Comparison of ENCODE assay signal across 11 mouse cellular contexts in genomic region chr3:37979871-37980270, GRCm38 (mm10).
DNase-seq lines count a peak whose midpoint lies in the region; ATAC-seq and TF ChIP-seq lines count a peak whose summit lies in the region.
"Had no signal": no experiment of that assay in that cellular context is flagged by ENCODE, and none has a peak within 500 bp of the region (broad histone marks: within the 10 kb centered on the region; RNA-seq: fewer than 3 reads in every experiment).

No protein-coding gene starts in this region.

- WGBS in forebrain, embryonic 11.5 days = 51% methylated on average over 5 of the region's 5 CpGs
- WGBS in forebrain, embryonic 12.5 days = 56% methylated on average over 5 of the region's 5 CpGs
- WGBS in liver, adult 2 months = 63% methylated on average over 5 of the region's 5 CpGs
- 42% methylated on average over 5 of the region's 5 CpGs for WGBS in liver, embryonic 12.5 days (ENCODE audit: insufficient replicate concordance)
- 54% methylated on average over 5 of the region's 5 CpGs for WGBS in hindbrain, embryonic 13.5 days

- peaks cover 7% of the 10 kb centered on the region; the same call in 1 of the 2 replicates for H3K4me1 ChIP-seq in forebrain, embryonic 11.5 days (replicated peaks; ENCODE audit: control insufficient read depth, insufficient read depth, low read length)
- H3K4me1 ChIP-seq in forebrain, embryonic 12.5 days = peaks cover 18% of the 10 kb centered on the region; the same call in 1 of the 2 replicates
- H3K4me1 ChIP-seq in liver, adult 2 months (ENCODE audit: control insufficient read depth, insufficient read depth, low read length) = 0 out of 2 replicates have a peak, but pooled peaks cover 3% of the 10 kb centered on the region
- H3K4me1 ChIP-seq in liver, embryonic 12.5 days = peaks cover 17% of the 10 kb centered on the region; the same call in 1 of the 2 replicates
- H3K4me1 ChIP-seq in hindbrain, embryonic 13.5 days (replicated peaks) = peaks cover 16% of the 10 kb centered on the region
- H3K4me1 ChIP-seq: stomach, embryonic 15.5 days had no signal

- no peaks in the 10 kb centered on the region for H3K36me3 ChIP-seq in forebrain, embryonic 11.5 days (ENCODE audit: control insufficient read depth, insufficient read depth, low read length)
- H3K36me3 ChIP-seq in forebrain, embryonic 12.5 days (replicated peaks) = no peaks in the 10 kb centered on the region
- no peaks in the 10 kb centered on the region for H3K36me3 ChIP-seq in liver, adult 2 months (ENCODE audit: control insufficient read depth, insufficient read depth, low read length)
- H3K36me3 ChIP-seq in liver, embryonic 12.5 days = no peaks in the 10 kb centered on the region
- no peaks in the 10 kb centered on the region for H3K36me3 ChIP-seq in hindbrain, embryonic 13.5 days
- H3K36me3 ChIP-seq: embryonic facial prominence, embryonic 12.5 days; heart, embryonic 15.5 days; stomach, embryonic 15.5 days had no signal

- no peak overlapping the region for H3K27ac ChIP-seq in forebrain, embryonic 11.5 days (ENCODE audit: low read depth, low read length)
- H3K27ac ChIP-seq in forebrain, embryonic 12.5 days = no peak overlapping the region
- H3K27ac ChIP-seq in liver, adult 2 months (replicated peaks; ENCODE audit: insufficient read depth, low read depth, low read length) = no peak overlapping the region
- no peak overlapping the region for H3K27ac ChIP-seq in liver, embryonic 12.5 days
- H3K27ac ChIP-seq in hindbrain, embryonic 13.5 days = no peak overlapping the region
- H3K27ac ChIP-seq: embryonic facial prominence, embryonic 12.5 days; heart, embryonic 15.5 days; stomach, embryonic 15.5 days had no signal

- H3K4me2 ChIP-seq in forebrain, embryonic 11.5 days (ENCODE audit: low read depth, low read length, severe bottlenecking) = no peak overlapping the region
- H3K4me2 ChIP-seq in forebrain, embryonic 12.5 days = no peak overlapping the region
- H3K4me2 ChIP-seq in liver, embryonic 12.5 days = no peak overlapping the region
- no peak overlapping the region for H3K4me2 ChIP-seq in hindbrain, embryonic 13.5 days
- H3K4me2 ChIP-seq: embryonic facial prominence, embryonic 12.5 days; heart, embryonic 15.5 days; stomach, embryonic 15.5 days had no signal

- H3K9me3 ChIP-seq in forebrain, embryonic 11.5 days (ENCODE audit: control insufficient read depth, low read length) = no peaks in the 10 kb centered on the region
- no peaks in the 10 kb centered on the region for H3K9me3 ChIP-seq in forebrain, embryonic 12.5 days
- H3K9me3 ChIP-seq in liver, embryonic 12.5 days (replicated peaks) = no peaks in the 10 kb centered on the region
- no peaks in the 10 kb centered on the region for H3K9me3 ChIP-seq in hindbrain, embryonic 13.5 days
- H3K9me3 ChIP-seq: embryonic facial prominence, embryonic 12.5 days; heart, embryonic 15.5 days; stomach, embryonic 15.5 days had no signal

- ATAC-seq in forebrain, embryonic 11.5 days (replicated peaks; ENCODE audit: low FRiP score) = no peak
- ATAC-seq in forebrain, embryonic 12.5 days (ENCODE audit: low FRiP score) = no peak
- no peak for ATAC-seq in liver, embryonic 12.5 days
- ATAC-seq in hindbrain, embryonic 13.5 days (ENCODE audit: low FRiP score) = no peak

- TF ChIP-seq CTCF in liver, adult 2 months (IDR thresholded peaks at IDR 0.05; ENCODE audit: low read depth, low read length) = peak; percentile 44

- no peak overlapping the region for H3K4me3 ChIP-seq in forebrain, embryonic 11.5 days (ENCODE audit: low read depth, low read length)
- H3K4me3 ChIP-seq in forebrain, embryonic 12.5 days (replicated peaks) = no peak overlapping the region
- H3K4me3 ChIP-seq in liver, adult 2 months (ENCODE audit: insufficient read depth, low read depth, low read length) = no peak overlapping the region
- H3K4me3 ChIP-seq in liver, embryonic 12.5 days = no peak overlapping the region
- H3K4me3 ChIP-seq in hindbrain, embryonic 13.5 days = no peak overlapping the region
- H3K4me3 ChIP-seq: embryonic facial prominence, embryonic 12.5 days; heart, embryonic 15.5 days; stomach, embryonic 15.5 days had no signal

- peak; percentile 57 for DNase-seq in forebrain, embryonic 11.5 days (ENCODE audit: low spot score)
- no peak for DNase-seq in liver, adult 2 months (ENCODE audit: extremely low read depth, low read depth, low spot score)
- DNase-seq in ZHBTc4 (ENCODE audit: low read depth, low spot score) = peak; percentile 46
- peak; percentile 20 to 72 for DNase-seq in spleen, postnatal 4 days (ENCODE audit: low spot score in 2 of 2)
- no peak for DNase-seq in ovary, postnatal 36 days (ENCODE audit: low spot score)

- no peak overlapping the region for H3K9ac ChIP-seq in forebrain, embryonic 11.5 days (ENCODE audit: low read length)
- H3K9ac ChIP-seq in forebrain, embryonic 12.5 days = no peak overlapping the region
- no peak overlapping the region for H3K9ac ChIP-seq in liver, adult 2 months (ENCODE audit: low read depth, low read length)
- no peak overlapping the region for H3K9ac ChIP-seq in liver, embryonic 12.5 days
- no peak overlapping the region for H3K9ac ChIP-seq in hindbrain, embryonic 13.5 days
- H3K9ac ChIP-seq: embryonic facial prominence, embryonic 12.5 days; heart, embryonic 15.5 days; stomach, embryonic 15.5 days had no signal

- TF ChIP-seq POLR2A in liver, adult 2 months (IDR thresholded peaks at IDR 0.05; ENCODE audit: extremely low read depth, insufficient read depth, low read length) = no peak

- H3K27me3 ChIP-seq in forebrain, embryonic 11.5 days (ENCODE audit: control insufficient read depth, insufficient read depth, low read length) = no peaks in the 10 kb centered on the region
- peaks cover 3% of the 10 kb centered on the region; the same call in 1 of the 2 replicates for H3K27me3 ChIP-seq in forebrain, embryonic 12.5 days
- H3K27me3 ChIP-seq in liver, adult 2 months (ENCODE audit: control insufficient read depth, insufficient read depth, low read length) = no peaks in the 10 kb centered on the region
- no peaks in the 10 kb centered on the region; the same call in 1 of the 2 replicates for H3K27me3 ChIP-seq in liver, embryonic 12.5 days (replicated peaks)
- peaks cover 7% of the 10 kb centered on the region; the same call in 1 of the 2 replicates for H3K27me3 ChIP-seq in hindbrain, embryonic 13.5 days
- H3K27me3 ChIP-seq: embryonic facial prominence, embryonic 12.5 days; heart, embryonic 15.5 days; stomach, embryonic 15.5 days had no signal

- H3K79me2 ChIP-seq in liver, adult 2 months (ENCODE audit: control insufficient read depth, insufficient read depth, low read length) = no peaks in the 10 kb centered on the region

Comparison
In these comparisons a context has a peak if more than half of its experiments do, and no peak if none do; other contexts are left out.
1. DNase-seq: peak in forebrain, embryonic 11.5 days (single experiment), ZHBTc4 (single experiment) and spleen, postnatal 4 days (2 of 2); none in liver, adult 2 months (single experiment) and ovary, postnatal 36 days (single experiment).